Mouse (Mus musculus) mouse embryonic stem cell (cell line): Measurements from ENCODE around the gene Bub3.

Experiments
- in situ Hi-C, 2 experiments: fragments of 300-500 bp; cut with MboI; formaldehyde crosslinking; loops; 1 replicate in 1 of 2; 3 replicates in 1 of 2; pipeline ENCODE4 v1.14.3; 2019 to 2020; ENCODE audit warnings: low sequenced_read_pairs in 2 of 2, low pct_unique_long_range_greater_than_20kb in 1 of 2, mixed read lengths in 1 of 2; ENCODE audit not compliant: unreplicated experiment in 1 of 2

Gene Bub3

DNA sequence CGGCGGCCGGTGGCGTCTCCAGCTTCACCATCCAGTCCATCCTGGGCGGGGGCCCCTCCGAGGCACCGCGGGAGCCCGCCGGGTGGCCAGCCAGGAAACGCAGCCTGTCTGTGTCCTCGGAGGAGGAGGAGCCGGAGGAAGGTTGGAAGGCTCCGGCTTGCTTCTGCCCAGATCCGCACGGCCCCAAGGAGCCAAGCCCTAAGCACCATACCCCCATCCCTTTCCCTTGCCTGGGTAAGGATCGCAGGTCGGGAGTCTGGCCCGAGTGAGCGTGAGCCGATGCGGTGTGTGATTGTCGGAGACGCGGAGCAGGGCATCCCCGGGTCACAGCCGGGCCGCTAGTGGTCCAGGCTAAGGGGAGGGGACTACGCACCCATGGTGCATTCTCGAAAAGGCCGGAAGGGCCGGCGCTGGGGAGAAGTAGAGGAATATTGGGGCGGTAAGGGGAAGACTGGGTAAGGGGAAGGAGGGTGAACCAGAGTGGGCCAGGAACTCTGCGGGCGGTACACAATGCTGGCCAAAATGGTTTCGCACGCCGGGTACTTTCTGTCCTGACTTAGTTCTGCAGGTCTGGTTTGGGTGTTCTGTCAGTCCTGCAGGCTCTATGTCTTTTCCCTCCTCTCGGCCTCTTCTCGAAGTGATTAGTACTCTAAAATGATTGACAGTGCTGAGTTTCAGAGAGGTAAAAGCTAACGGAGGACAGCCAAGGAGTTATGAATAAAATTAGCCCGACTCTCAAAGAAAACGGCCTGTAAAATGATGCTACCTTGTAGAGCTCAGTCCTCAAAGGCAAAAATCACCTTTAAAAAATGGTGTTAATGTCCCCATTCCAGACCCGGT is 5.5 kb upstream of the Bub3 start:
- in situ Hi-C loops = loop anchor here in 1 of 2 experiments (10.0 kb wide), 1 partner anchor 1050 kb away; no protein-coding TSS in a partner anchor

DNA sequence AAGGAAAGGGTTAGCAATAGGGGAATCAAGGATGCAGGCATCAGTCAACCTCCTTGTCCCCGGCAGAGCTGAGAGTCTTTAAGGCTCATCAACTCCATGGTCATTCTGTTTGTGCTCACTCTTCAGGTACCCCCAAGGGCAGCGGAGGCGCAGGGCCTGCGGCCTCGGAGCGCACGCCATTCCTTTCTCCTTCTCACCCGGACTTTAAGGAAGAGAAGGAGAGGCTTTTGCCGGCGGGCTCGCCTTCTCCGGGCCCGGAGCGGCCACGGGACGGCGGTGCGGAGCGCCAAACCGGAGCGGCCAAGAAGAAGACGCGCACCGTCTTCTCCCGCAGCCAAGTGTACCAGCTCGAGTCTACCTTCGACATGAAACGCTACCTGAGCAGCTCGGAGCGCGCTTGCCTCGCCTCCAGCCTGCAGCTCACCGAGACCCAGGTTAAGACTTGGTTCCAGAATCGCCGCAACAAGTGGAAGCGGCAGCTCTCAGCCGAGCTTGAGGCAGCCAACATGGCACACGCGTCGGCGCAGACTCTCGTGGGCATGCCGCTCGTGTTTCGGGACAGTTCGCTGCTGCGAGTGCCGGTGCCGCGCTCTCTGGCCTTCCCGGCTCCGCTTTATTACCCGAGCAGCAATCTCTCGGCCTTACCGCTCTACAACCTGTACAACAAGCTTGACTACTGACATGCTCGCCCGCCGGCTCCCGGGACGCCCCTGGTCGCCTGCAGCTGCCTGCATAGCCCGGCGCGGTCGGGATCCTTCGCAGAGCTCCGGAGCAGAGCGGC is 4.5 kb upstream of the Bub3 start:
- in situ Hi-C loops = loop anchor here in 1 of 2 experiments (10.0 kb wide), 1 partner anchor 1049 kb away; no protein-coding TSS in a partner anchor

DNA sequence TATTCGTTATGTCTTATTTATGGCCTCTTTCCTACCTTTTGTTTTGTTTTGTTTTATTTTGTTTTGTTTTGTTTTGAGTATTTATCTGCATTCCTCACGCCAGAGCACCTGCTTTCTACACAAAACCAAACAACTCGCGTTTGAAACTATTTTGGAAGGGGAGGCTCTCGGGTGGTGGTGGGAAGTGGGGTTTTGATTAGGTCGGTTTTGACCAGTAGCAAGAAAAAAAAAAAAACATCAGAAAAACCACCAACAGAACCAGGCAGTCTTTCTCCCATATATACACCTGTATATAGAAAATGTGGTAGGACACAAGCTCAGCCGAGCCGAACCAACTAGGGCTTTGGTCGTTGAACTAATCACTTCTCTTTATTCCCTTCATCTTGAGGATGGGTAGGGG is 3.9 kb upstream of the Bub3 start:
- in situ Hi-C loops = loop anchor here in 1 of 2 experiments (10.0 kb wide), 1 partner anchor 1049 kb away; no protein-coding TSS in a partner anchor

DNA sequence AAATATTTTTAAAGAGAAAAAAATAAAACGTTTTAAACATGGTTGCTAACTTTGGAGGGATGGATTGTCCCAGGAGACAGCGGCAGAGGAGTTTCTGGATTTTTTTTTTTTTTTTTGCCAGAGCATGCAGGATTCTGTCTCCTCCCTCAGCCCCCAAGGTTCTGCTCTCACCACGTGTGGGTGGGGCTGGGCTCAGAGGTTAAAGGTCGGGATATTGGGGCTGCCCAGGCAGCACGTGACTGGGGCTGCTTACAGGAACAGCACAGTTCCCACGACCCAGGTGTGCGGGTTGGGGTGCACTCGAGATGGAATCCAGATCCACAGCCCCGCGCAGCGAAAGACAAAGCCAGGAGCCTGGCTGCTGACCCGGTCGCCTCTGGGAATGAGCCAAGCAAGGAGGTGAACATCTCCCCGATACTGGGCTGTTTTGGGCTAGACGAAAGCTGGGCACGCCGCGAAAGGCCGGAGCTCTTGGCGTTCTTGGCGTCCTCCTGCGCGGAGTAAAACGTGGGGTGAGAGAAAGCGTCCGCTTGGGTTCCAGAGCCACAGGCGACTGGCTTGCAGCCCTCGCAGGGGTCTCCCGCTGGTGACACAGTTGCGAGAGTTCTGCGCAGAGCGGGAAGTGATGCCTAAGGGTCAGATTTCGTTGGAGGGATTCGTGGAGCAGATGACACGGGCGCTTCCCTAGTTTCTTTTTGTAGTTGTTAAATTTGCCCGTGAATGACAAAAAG is 3.3 kb upstream of the Bub3 start:
- in situ Hi-C loops = loop anchor here in 1 of 2 experiments (10.0 kb wide), 1 partner anchor 1048 kb away; no protein-coding TSS in a partner anchor

DNA sequence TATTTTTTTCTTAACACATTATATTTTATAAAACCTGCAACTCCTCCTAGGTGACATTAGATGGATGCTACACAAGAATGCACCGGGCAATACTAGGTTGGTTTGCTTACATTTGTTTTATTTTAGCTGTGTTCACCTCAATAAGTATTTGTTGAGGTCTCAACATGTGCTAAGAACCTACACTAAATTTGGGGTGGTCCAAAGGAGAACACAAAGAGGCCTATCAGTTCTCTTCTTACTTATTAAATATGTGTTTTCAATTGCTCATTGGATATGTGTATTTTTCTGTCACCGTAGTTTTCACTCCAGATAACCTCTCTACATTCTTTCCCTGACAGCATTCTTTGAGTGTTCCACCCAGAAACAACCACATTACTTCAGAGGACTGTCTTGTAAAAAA is 2.3 kb upstream of the Bub3 start:
- in situ Hi-C loops = loop anchor here in 1 of 2 experiments (10.0 kb wide), 1 partner anchor 1047 kb away; no protein-coding TSS in a partner anchor

DNA sequence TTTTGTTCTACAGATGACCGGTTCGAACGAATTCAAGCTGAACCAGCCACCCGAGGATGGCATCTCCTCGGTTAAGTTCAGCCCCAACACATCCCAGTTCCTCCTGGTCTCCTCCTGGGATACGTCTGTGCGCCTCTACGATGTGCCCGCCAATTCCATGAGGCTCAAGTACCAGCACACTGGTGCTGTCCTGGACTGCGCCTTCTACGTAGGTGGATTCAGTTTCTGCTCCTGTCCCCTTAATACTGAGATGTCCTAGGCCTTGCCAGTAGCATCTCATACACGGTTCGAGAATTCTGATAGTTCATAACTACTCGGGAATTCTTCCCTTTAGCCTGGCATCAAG is 648 bp downstream of the Bub3 start:
- in situ Hi-C loops = no loop called here

DNA sequence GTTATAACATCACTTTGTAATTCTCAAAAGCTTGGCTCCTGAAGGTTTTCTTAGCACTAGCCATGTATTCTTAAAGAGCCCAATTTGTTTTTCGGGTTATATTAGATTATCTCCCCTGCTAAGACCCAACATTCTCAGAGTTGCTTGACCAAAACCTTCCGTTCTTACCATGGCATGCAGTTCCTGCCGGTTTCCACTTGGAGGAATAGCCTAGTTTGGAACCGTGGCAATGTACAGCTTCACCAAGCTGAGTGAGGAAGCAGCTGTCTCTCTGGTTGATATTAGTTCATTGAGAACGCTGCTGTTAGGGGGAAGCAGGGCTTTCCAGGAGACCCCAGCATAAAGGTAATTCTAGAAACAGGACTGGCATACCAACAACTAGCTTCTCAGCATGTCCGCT is 15.2 kb downstream of the Bub3 start:
- in situ Hi-C loops = no loop called here

DNA sequence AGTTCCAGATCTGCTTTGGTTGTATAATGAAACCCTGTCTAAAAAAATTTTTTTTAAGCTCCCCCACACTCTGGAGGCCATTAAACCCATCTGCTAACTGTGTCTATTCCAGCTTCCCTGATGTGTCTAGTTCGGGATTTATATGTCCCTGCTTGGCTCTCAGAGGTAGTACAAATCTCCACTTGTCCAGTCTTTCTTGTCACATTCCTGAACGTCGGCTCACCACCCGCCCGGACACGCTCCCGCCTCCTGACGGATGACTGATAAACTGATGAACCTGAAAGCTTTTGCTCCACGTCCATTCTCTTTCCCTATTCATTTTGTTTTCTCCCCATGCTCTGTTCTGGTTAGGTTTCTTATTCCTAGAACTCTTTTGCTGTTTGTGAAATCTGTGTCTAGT is 22.2 kb downstream of the Bub3 start:
- in situ Hi-C loops = no loop called here

DNA sequence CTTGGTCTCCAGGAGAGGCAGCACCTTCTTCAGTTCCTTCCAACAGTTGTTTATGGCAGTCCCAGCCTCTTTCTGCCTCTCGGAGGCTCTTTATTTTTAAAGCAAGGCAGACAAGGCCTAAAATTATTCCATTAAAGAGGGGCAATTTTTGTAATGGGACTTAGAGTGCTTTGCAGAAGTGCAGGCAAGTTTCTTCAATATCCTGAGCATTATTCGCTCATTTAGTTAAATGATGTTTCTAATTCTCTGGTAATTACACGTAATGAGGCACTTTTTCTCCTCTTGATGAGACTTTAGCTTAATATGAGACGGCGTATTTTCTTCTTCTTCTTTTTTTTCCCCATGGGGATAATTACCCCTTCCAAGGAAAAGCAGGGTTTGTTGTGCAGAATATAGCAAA is 25.5 kb downstream of the Bub3 start:
- in situ Hi-C loops = no loop called here

DNA sequence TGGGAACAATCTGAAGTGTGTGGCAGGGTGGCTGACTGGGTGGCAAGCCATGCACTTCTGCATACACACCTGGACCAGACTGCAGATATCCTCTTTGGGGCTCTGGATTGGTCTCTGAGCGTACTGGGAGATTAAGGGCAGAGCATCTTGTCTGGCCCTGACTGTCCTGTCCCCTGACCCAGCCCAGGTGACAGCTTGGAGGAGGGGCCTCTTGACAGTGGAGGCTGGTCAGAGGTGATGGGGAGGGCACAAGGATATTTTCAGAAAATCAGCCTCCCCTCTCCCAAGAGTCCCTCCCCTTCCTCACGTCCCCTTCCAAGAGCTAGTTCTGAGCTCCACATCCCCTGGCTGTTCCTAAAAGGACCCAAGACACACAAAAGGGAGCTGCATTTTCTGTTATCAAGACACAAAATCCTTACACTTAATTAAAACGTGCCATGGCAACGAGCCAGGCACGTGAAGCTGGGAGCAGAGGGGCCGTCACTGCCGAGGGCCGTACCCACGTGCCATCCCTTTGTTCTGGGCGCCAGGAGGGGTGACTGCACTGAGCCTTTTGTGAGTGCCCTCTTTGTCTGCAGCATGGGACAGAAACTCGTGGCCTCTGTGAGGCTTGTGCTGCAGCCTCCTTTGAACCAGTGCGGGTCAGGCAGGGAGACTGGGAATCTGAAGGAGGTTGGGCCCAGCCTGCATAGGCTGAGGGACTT is 37.9 kb downstream of the Bub3 start:
- in situ Hi-C loops = no loop called here

DNA sequence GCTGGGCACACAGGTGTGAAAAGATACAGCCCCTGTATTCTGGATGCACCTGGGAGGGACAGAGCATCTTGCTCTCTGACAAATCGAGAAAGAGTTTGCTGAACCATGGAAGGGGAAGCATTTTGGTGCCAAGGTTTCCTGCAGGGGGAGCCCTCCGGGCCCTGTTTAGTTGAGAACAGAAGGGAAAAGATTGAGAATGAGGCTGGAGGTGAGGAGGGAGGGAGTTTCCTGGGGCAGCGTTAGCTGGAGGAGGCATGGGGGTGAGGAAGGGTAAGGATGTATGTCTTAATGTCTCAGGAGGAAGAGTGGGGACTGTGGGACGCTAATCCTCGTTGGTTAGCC is 38.4 kb downstream of the Bub3 start:
- in situ Hi-C loops = no loop called here

DNA sequence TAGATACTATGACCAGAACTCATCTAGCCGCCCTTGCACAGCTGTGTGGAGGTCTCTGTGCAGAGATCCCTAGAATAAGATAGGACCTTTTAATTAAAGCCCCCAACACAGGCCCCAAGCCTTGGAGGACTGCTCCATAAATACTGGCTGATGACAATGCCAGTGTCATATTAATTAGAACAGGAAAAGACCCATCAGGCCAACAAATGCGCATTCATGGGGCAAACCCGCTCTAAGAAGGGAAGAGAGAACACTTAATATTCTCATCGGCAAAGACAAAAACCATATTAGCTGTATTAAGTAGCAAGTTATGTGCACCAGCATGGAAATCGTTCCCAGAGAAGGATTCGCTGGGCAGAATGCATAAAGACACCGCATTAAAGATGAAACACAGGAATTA is 42.1 kb downstream of the Bub3 start:
- in situ Hi-C loops = no loop called here

DNA sequence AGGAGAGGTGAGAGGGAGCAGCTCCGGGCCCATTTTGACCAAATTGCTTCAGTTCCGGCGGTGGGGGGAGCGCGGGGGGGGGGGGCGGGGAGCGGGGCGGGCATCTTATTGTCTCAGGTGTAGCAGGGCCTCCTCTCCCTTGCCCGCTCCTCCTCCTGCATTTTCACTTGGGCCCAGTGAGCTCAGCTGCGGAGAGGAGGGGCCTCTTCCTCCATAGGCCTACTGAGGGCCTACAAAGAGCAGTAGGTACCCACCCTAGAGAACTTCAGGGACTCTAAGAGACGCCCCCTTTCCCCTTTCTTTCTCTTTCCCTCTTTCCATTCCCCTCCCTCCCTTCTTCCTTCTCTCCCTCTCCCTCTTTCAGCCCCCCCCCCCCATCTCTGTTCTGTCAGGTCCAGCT is 43.2 kb downstream of the Bub3 start:
- in situ Hi-C loops = no loop called here

DNA sequence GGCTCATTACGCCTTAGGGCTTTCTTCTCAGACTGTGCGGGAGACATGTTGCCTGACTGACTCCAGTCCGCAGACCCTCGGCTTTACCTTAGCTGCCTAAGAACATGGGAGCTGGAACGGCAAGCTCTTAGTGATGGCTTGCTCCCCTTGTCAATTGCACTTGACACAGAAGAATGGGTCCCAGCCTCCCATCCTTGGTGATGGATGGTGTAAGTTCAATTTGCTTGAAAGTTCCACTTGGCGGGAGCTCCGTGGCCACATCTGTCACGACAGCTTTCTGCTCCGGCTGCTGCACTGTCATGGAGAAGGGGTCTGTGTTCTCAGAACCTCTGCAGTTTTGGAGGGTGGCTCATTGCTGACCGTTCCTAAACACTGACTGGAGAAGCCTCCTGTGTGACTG is 44.9 kb downstream of the Bub3 start:
- in situ Hi-C loops = no loop called here

DNA sequence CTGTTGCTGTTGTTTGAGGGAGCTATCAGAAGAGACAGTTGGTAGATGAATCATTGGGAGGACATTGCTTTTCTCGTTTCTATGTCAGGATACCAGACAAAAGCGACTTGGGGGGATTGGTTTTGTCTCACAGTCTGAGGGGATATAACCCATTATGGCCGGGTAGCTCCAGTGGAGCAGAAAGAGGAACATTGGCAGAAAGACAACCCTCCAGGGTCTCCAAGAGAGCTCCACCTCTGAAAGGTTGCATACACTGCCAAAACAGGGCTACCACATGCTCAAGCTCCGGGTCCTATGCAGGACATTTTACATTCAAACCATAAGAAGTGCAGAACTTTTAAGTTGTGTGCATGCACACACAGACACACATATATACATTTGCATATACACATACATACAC is 45.5 kb downstream of the Bub3 start:
- in situ Hi-C loops = no loop called here

DNA sequence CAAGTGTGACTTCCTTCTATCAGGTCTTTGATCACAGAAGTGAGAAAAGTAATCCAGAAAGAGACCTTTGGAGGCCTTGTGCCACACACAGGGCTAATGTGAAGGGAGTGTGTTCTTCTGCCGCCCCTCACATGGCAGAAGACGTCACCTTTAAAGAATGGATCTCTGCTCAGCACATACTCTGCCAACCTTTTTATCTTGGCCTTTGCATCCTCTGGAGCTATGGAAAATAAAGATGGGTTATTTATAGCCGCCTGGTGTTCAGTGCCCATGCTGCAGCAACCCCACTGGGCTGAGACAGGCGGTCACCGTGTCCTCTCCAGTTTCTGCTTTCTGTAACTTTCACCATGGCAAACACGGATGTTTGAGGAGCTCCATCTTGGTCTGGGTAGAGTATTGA is 48.0 kb downstream of the Bub3 start:
- in situ Hi-C loops = no loop called here

DNA sequence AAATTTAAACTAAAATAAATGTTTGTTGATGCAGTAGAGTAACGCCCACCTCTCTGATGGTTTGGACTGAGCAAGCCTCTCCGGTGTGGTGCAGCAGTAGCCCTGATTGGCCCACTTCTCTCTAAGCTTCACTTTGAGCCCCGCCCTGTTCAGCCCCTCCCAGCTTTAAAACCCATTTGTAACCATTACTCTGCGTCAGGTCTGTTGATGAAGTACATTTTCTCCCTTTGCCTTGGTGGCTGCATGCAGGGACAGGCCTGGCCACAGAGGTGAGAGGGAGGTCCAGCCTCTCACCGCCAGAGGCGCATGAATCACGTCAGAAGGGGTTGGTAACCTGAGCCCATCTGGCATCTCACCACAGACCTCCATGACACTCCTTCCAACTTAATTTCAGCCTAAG is 49.7 kb downstream of the Bub3 start:
- in situ Hi-C loops = no loop called here
